Mouse (Mus musculus) MEL (cell line): ENCODE measurements around the gene Ikzf1. TPM values are rescaled to one million over a fixed set of nuclear protein-coding genes. Genes with fewer than 3 reads are reported as not detected.

Experiments
- DNase-seq: peaks from one replicate; pipeline ENCODE4 v3.0.0; 2011; ENCODE audit warnings: low read depth, low spot score
- H3K27ac ChIP-seq: 2 replicates; pipeline ENCODE4 v1.5.1; 2012; ENCODE audit warnings: low read depth, mild to moderate bottlenecking, control low read depth, low read length, moderate library complexity; ENCODE audit not compliant: control insufficient read depth
- H3K27me3 ChIP-seq, 2 experiments: fragments of 150-350 bp in 1 of 2; sonication (generic) in 1 of 2; 2 replicates each; pipeline ENCODE4 v1.6.1; 2012; ENCODE audit warnings: low read length in 2 of 2, mild to moderate bottlenecking in 2 of 2, improper control_type of control experiment in 1 of 2, moderate library complexity in 1 of 2; ENCODE audit not compliant: insufficient read depth in 2 of 2, control insufficient read depth in 1 of 2
- H3K36me3 ChIP-seq, 2 experiments: 2 replicates each; pipeline ENCODE4 v1.6.1; 2012 to 2014; ENCODE audit warnings: low read length in 2 of 2, improper control_type of control experiment in 1 of 2, inconsistent platforms in 1 of 2, mild to moderate bottlenecking in 1 of 2; ENCODE audit not compliant: insufficient read depth in 2 of 2, control insufficient read depth in 1 of 2
- H3K4me1 ChIP-seq, 2 experiments: fragments of 150-350 bp in 1 of 2; sonication (generic) in 1 of 2; 2 replicates each; pipeline ENCODE4 v1.6.1; 2012; ENCODE audit warnings: low read length in 2 of 2, improper control_type of control experiment in 1 of 2, mild to moderate bottlenecking in 1 of 2; ENCODE audit not compliant: insufficient read depth in 2 of 2, control insufficient read depth in 1 of 2
- H3K4me3 ChIP-seq, 2 experiments: fragments of 150-350 bp in 1 of 2; sonication (generic) in 1 of 2; 2 replicates each; pipeline ENCODE4 v1.5.1; 2012; ENCODE audit warnings: low read depth in 2 of 2, low read length in 2 of 2, mild to moderate bottlenecking in 2 of 2, moderate library complexity in 2 of 2, control low read depth in 1 of 2, improper control_type of control experiment in 1 of 2; ENCODE audit not compliant: control insufficient read depth in 1 of 2, insufficient read depth in 1 of 2
- H3K79me2 ChIP-seq: 2 replicates; pipeline ENCODE4 v1.6.1; 2012; ENCODE audit warnings: mild to moderate bottlenecking, low read length, moderate library complexity; ENCODE audit not compliant: control insufficient read depth, poor library complexity, insufficient read depth
- H3K9ac ChIP-seq: 2 replicates; pipeline ENCODE4 v1.6.1; 2012; ENCODE audit warnings: low read depth, mild to moderate bottlenecking, control low read depth, low read length, moderate library complexity; ENCODE audit not compliant: control insufficient read depth, poor library complexity, severe bottlenecking
- H3K9me3 ChIP-seq: fragments of 150-350 bp; sonication (generic); replicated peaks from 2 replicates; pipeline ENCODE4 v1.6.1; 2012; ENCODE audit warnings: mild to moderate bottlenecking, low read length, improper control_type of control experiment, moderate library complexity; ENCODE audit not compliant: insufficient read depth
- BHLHE40 ChIP-seq: IDR thresholded peaks from 2 replicates; pipeline ENCODE4 v1.6.1; 2012; ENCODE audit warnings: low read depth, mild to moderate bottlenecking, inconsistent platforms, low read length, improper control_type of control experiment, borderline replicate concordance
- CHD1 ChIP-seq: IDR thresholded peaks from 2 replicates; pipeline ENCODE4 v1.6.1; 2012; ENCODE audit warnings: low read depth, mild to moderate bottlenecking, inconsistent platforms, low read length, improper control_type of control experiment
- CHD2 ChIP-seq: IDR thresholded peaks from 2 replicates; pipeline ENCODE4 v1.6.1; 2011; ENCODE audit warnings: low read length, improper control_type of control experiment
- CTCF ChIP-seq, 3 experiments: IDR thresholded peaks in 2 of 3; conservative IDR thresholded peaks in 1 of 3; 2 replicates each; pipeline ENCODE4 v1.5.1; 2011 to 2012; ENCODE audit warnings: low read length in 3 of 3, low read depth in 2 of 3, mild to moderate bottlenecking in 2 of 3, improper control_type of control experiment in 1 of 3, inconsistent platforms in 1 of 3, mixed read lengths in 1 of 3, moderate library complexity in 1 of 3; ENCODE audit not compliant: control insufficient read depth in 1 of 3, insufficient read depth in 1 of 3, poor library complexity in 1 of 3, severe bottlenecking in 1 of 3
- E2F4 ChIP-seq: IDR thresholded peaks from 2 replicates; pipeline ENCODE4 v1.6.1; 2011; ENCODE audit warnings: low read depth, low read length, improper control_type of control experiment, borderline replicate concordance
- ELF1 ChIP-seq: IDR thresholded peaks from 2 replicates; pipeline ENCODE4 v1.6.1; 2014; ENCODE audit warnings: low read depth, mild to moderate bottlenecking, inconsistent platforms, low read length, improper control_type of control experiment, moderate library complexity
- EP300 ChIP-seq, 2 experiments: IDR thresholded peaks; 2 replicates each; pipeline ENCODE4 v1.6.1; 2011; ENCODE audit warnings: improper control_type of control experiment in 2 of 2, low read length in 2 of 2, low read depth in 1 of 2, mild to moderate bottlenecking in 1 of 2
- ETS1 ChIP-seq: IDR thresholded peaks from 2 replicates; pipeline ENCODE4 v1.6.1; 2012; ENCODE audit warnings: low read depth, mild to moderate bottlenecking, inconsistent platforms, low read length, improper control_type of control experiment, moderate library complexity
- GATA1 ChIP-seq: IDR thresholded peaks from 2 replicates; pipeline ENCODE4 v1.6.1; 2011; ENCODE audit warnings: low read depth, low read length, improper control_type of control experiment
- JUND ChIP-seq: IDR thresholded peaks from 2 replicates; pipeline ENCODE4 v1.6.1; 2011; ENCODE audit warnings: low read depth, mild to moderate bottlenecking, improper control_type of control experiment, low read length
- MAX ChIP-seq: IDR thresholded peaks from 2 replicates; pipeline ENCODE4 v1.6.1; 2011; ENCODE audit warnings: low read length, improper control_type of control experiment
- MAZ ChIP-seq: IDR thresholded peaks from 2 replicates; pipeline ENCODE4 v1.6.1; 2012; ENCODE audit warnings: low read depth, mild to moderate bottlenecking, inconsistent platforms, low read length, improper control_type of control experiment
- MXI1 ChIP-seq: IDR thresholded peaks from 2 replicates; pipeline ENCODE4 v1.6.1; 2011; ENCODE audit warnings: mild to moderate bottlenecking, low read depth, low read length, improper control_type of control experiment
- MYB ChIP-seq: IDR thresholded peaks from 2 replicates; pipeline ENCODE4 v1.6.1; 2011; ENCODE audit warnings: mild to moderate bottlenecking, low read depth, low read length, improper control_type of control experiment
- MYC ChIP-seq: IDR thresholded peaks from 2 replicates; pipeline ENCODE4 v1.6.1; 2011; ENCODE audit warnings: low read depth, mild to moderate bottlenecking, low read length, improper control_type of control experiment, moderate library complexity
- POLR2A ChIP-seq, 2 experiments: IDR thresholded peaks; 2 replicates each; pipeline ENCODE4 v1.6.1; 2011 to 2012; ENCODE audit warnings: low read length in 2 of 2, mild to moderate bottlenecking in 2 of 2, control low read depth in 1 of 2, improper control_type of control experiment in 1 of 2, low read depth in 1 of 2, moderate library complexity in 1 of 2; ENCODE audit not compliant: control insufficient read depth in 1 of 2, insufficient read depth in 1 of 2, poor library complexity in 1 of 2
- POLR2AphosphoS2 ChIP-seq: IDR thresholded peaks from 2 replicates; pipeline ENCODE4 v1.6.1; 2011; ENCODE audit warnings: low read length, improper control_type of control experiment
- RCOR1 ChIP-seq: IDR thresholded peaks from 2 replicates; pipeline ENCODE4 v1.6.1; 2012; ENCODE audit warnings: low read depth, mild to moderate bottlenecking, inconsistent platforms, low read length, improper control_type of control experiment
- SIN3A ChIP-seq: IDR thresholded peaks from 2 replicates; pipeline ENCODE4 v1.6.1; 2012; ENCODE audit warnings: low read length, improper control_type of control experiment, inconsistent platforms
- TAL1 ChIP-seq: IDR thresholded peaks from 2 replicates; pipeline ENCODE4 v1.6.1; 2012; ENCODE audit warnings: mild to moderate bottlenecking, inconsistent platforms, low read length, moderate library complexity, mixed read lengths
- TBP ChIP-seq: IDR thresholded peaks from 2 replicates; pipeline ENCODE4 v1.8.0; 2011; ENCODE audit warnings: low read depth, low read length, improper control_type of control experiment
- TCF12 ChIP-seq: IDR thresholded peaks from 2 replicates; pipeline ENCODE4 v1.6.1; 2014; ENCODE audit warnings: low read depth, mild to moderate bottlenecking, inconsistent platforms, low read length, improper control_type of control experiment, moderate library complexity
- USF1 ChIP-seq: IDR thresholded peaks from 2 replicates; pipeline ENCODE4 v1.6.1; 2014; ENCODE audit warnings: low read depth, mild to moderate bottlenecking, inconsistent platforms, low read length, improper control_type of control experiment, moderate library complexity
- USF2 ChIP-seq, 2 experiments: IDR thresholded peaks; 2 replicates each; pipeline ENCODE4 v1.6.1; 2011 to 2012; ENCODE audit warnings: improper control_type of control experiment in 2 of 2, low read length in 2 of 2, borderline replicate concordance in 1 of 2, inconsistent platforms in 1 of 2, low read depth in 1 of 2, mild to moderate bottlenecking in 1 of 2; ENCODE audit not compliant: insufficient read depth in 1 of 2
- ZKSCAN1 ChIP-seq: IDR thresholded peaks from 2 replicates; pipeline ENCODE4 v1.6.1; 2012; ENCODE audit warnings: low read depth, mild to moderate bottlenecking, inconsistent platforms, low read length, improper control_type of control experiment, moderate library complexity
- polyA plus RNA-seq, 2 experiments: library from polyadenylated mRNA; stranded (reverse) in 1 of 2; unstranded in 1 of 2; fragments of >175 nt in 1 of 2; fragments of >200 nt in 1 of 2; gene quantifications; 2 replicates each; pipeline versions ENCODE4 v1.2.1 to v1.2.4; 2012; ENCODE audit warnings: low replicate concordance in 2 of 2, low read depth in 1 of 2; ENCODE audit not compliant: insufficient read length in 2 of 2, insufficient read depth in 1 of 2, missing spikeins in 1 of 2
- total RNA-seq: library from RNA; depleted of rRNA; stranded (reverse); fragments of 300-350 nt; gene quantifications from 2 replicates; pipeline ENCODE4 v1.2.3, GENCODE M21; 2012

The Ikzf1 gene
- total and polyA plus RNA-seq, 3 experiments: 28.0 to 128 (median 90.6) TPM

- no peak overlapping the region for H3K4me3 ChIP-seq
- H3K36me3 ChIP-seq: peaks cover 21 to 98% of the 10 kb centered on the region in 2 experiments
- peaks cover 24% of the 10 kb centered on the region for H3K79me2 ChIP-seq
- TF ChIP-seq POLR2A (IDR thresholded peaks at IDR 0.05; ENCODE audit: control insufficient read depth in 1 of 2, insufficient read depth in 1 of 2, low read depth in 1 of 2, low read length in 2 of 2, poor library complexity in 1 of 2) (peak in 1 of 2 experiments; percentile 46; a peak in 2 of 4 replicates), EP300 (IDR thresholded peaks at IDR 0.05; ENCODE audit: low read depth in 1 of 2, low read length in 2 of 2) (peak; percentile 88 to 92), TCF12 (peak; percentile 45; the same call in 1 of the 2 replicates), ZKSCAN1 (no peak), RCOR1 (peak; percentile 90), BHLHE40 (no peak), MYB (0 out of 2 replicates have a peak, but pooled peaks have one; percentile 52), GATA1 (peak; percentile 70), SIN3A (0 out of 2 replicates have a peak, but pooled peaks have one; percentile 45), MYC (peak; percentile 76), USF2 (IDR thresholded peaks at IDR 0.05; ENCODE audit: borderline replicate concordance in 1 of 2, insufficient read depth in 1 of 2, low read depth in 1 of 2, low read length in 2 of 2) (no peak), ETS1 (peak; percentile 75), POLR2AphosphoS2 (no peak), TBP (peak; percentile 57), TAL1 (peak; percentile 52), ELF1 (no peak)
- no peak overlapping the region for H3K9ac ChIP-seq
- H3K9me3 ChIP-seq: no peaks in the 10 kb centered on the region
- H3K4me1 ChIP-seq: peaks cover 62 to 85% of the 10 kb centered on the region in 2 experiments
- peak overlapping the region; percentile 80 for H3K27ac ChIP-seq
- no peaks in the 10 kb centered on the region for H3K27me3 ChIP-seq
- DNase-seq: peak; percentile 90
Observed at GRCm38 (mm10) chr11:11730062-11730461, 45.3 kb downstream of the Ikzf1 start.

GRCm38 (mm10) chr11:11731727-11732126 is 46.9 kb downstream of the Ikzf1 start:
- Histone ChIP-seq H3K4me1 (peaks cover 62 to 85% of the 10 kb centered on the region in 2 experiments), H3K27me3 (no peaks in the 10 kb centered on the region), H3K4me3 (no peak overlapping the region), H3K36me3 (peaks cover 26 to 97% of the 10 kb centered on the region in 2 experiments), H3K9me3 (no peaks in the 10 kb centered on the region), H3K79me2 (peaks cover 24% of the 10 kb centered on the region; the same call in 1 of the 2 replicates), H3K9ac (no peak overlapping the region), H3K27ac (peak overlapping the region; percentile 86)
- peak; percentile 81 for TF ChIP-seq USF1
- no peak for TF ChIP-seq MAX
- TF ChIP-seq MXI1: peak; percentile 37; the same call in 1 of the 2 replicates
- TF ChIP-seq CHD1: no peak
- 0 out of 4 replicates have a peak, but pooled peaks of 1 of the 2 experiments have one; percentile 31 for TF ChIP-seq USF2 (IDR thresholded peaks at IDR 0.05; ENCODE audit: borderline replicate concordance in 1 of 2, insufficient read depth in 1 of 2, low read depth in 1 of 2, low read length in 2 of 2)
- TF ChIP-seq CHD2: no peak
- peak; percentile 22; the same call in 1 of the 2 replicates for TF ChIP-seq TCF12
- no peak for TF ChIP-seq TAL1
- no peak for TF ChIP-seq MAZ
- no peak for TF ChIP-seq MYB
- TF ChIP-seq GATA1: 0 out of 2 replicates have a peak, but pooled peaks have one; percentile 26
- no peak for TF ChIP-seq JUND
- no peak for TF ChIP-seq BHLHE40
- TF ChIP-seq CTCF (IDR thresholded peaks at IDR 0.05 in 2 of 3, conservative IDR thresholded peaks at IDR 0.05 in 1 of 3; ENCODE audit: control insufficient read depth in 1 of 3, insufficient read depth in 1 of 3, low read depth in 2 of 3, low read length in 3 of 3, poor library complexity in 1 of 3, severe bottlenecking in 1 of 3): no peak
- peak; percentile 49; the same call in 1 of the 2 replicates for TF ChIP-seq MYC
- TF ChIP-seq EP300 (IDR thresholded peaks at IDR 0.05; ENCODE audit: low read depth in 1 of 2, low read length in 2 of 2): peak; percentile 24 to 33; a peak in 1 of 4 replicates
- TF ChIP-seq ETS1: peak; percentile 58
- no peak for TF ChIP-seq POLR2AphosphoS2
- TF ChIP-seq ZKSCAN1: no peak
- TF ChIP-seq E2F4: no peak
- no peak for DNase-seq
